Mouse (Mus musculus): ENCODE measurements around the gene Tmem209. TPM values are rescaled to one million over a fixed set of nuclear protein-coding genes. Genes with fewer than 3 reads are reported as not detected.

Gene Tmem209
- polyA plus RNA-seq, 1 experiment from 2014 or later, result 22.6 TPM

- ATAC-seq (ENCODE audit: low read depth), result no peak
- no peaks in the 10 kb centered on the region for H3K36me3 ChIP-seq
- H3K4me2 ChIP-seq, result no peak overlapping the region
- no peak overlapping the region for H3K4me3 ChIP-seq (replicated peaks)
- peaks cover 17% of the 10 kb centered on the region for H3K27me3 ChIP-seq
- no peaks in the 10 kb centered on the region for H3K9me3 ChIP-seq (replicated peaks)
- 0 out of 2 replicates have a peak, but pooled peaks cover 5% of the 10 kb centered on the region for H3K4me1 ChIP-seq (replicated peaks)
- WGBS (ENCODE audit: insufficient replicate concordance), result 54% methylated on average over 6 of the region's 6 CpGs
- DNase-seq, result no peak
- no peak overlapping the region for H3K27ac ChIP-seq
- H3K9ac ChIP-seq, result no peak overlapping the region
Measured at GRCm38 (mm10) chr6:30528800-30529199, 19.2 kb upstream of the Tmem209 start.

- Histone ChIP-seq H3K4me1 (replicated peaks) (0 out of 2 replicates have a peak, but pooled peaks cover 5% of the 10 kb centered on the region), H3K4me3 (replicated peaks) (no peak overlapping the region), H3K4me2 (0 out of 2 replicates have a peak overlapping the region, but pooled peaks have one; percentile 10), H3K9ac (no peak overlapping the region), H3K27me3 (peaks cover 17% of the 10 kb centered on the region), H3K9me3 (replicated peaks) (no peaks in the 10 kb centered on the region), H3K27ac (peak overlapping the region; percentile 43), H3K36me3 (no peaks in the 10 kb centered on the region)
- DNase-seq, result no peak
- ATAC-seq (ENCODE audit: low read depth), result no peak
- 27% methylated on average over 19 of the region's 19 CpGs for WGBS (ENCODE audit: insufficient replicate concordance)
Measured at GRCm38 (mm10) chr6:30526586-30527515, 17.3 kb upstream of the Tmem209 start.

DNA sequence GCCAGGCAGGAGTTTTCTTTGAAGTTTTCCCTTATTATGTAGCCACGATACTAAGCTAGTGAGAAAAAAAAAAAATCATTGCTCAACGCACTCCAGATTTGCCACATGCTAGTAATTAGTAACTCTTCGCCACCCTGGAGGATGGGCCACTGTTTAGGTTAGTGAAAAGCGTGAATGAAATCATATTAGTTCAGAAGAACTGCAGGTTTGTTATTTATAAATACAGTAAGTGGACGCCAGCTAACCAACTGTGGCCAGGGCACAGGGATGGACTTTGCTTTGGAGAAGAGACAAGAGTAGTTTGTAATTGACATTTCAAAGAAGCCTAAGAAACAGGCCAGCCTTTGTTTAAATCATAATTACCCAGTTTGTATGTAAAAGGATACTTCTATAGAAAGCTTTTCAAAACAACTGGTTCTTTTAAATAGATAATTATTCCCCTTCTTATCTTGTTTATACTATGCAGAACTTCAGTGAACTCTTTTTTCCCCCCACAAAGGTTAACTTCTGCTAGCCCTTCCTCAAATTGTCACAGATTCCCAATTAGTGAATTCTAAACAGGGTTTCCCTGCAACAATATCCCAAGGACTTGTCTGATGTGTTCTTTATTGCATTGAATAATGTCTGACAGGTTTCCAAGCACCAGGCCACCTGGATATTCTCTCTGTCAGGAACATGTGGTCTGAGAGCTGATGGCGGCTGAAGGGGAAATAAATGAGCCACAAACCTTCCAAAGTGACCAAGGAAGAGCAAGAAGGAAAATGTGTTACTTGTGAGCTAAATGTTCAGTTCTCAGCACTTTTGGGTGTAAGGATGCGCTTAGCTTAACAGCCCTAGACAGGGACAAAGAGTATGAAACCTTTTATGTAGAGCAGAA is 16.1 kb upstream of the Tmem209 start:
- Histone ChIP-seq H3K4me3 (replicated peaks) (no peak overlapping the region), H3K27me3 (peaks cover 17% of the 10 kb centered on the region), H3K4me2 (no peak overlapping the region), H3K9me3 (replicated peaks) (no peaks in the 10 kb centered on the region), H3K4me1 (replicated peaks) (0 out of 2 replicates have a peak, but pooled peaks cover 5% of the 10 kb centered on the region), H3K36me3 (no peaks in the 10 kb centered on the region), H3K27ac (0 out of 2 replicates have a peak overlapping the region, but pooled peaks have one; percentile 13), H3K9ac (no peak overlapping the region)
- ATAC-seq (ENCODE audit: low read depth) (no peak), DNase-seq (no peak)
- 58% methylated on average over 7 of the region's 7 CpGs for WGBS (ENCODE audit: insufficient replicate concordance)

- no peak overlapping the region for H3K27ac ChIP-seq
- no peaks in the 10 kb centered on the region for H3K4me1 ChIP-seq (replicated peaks)
- H3K4me3 ChIP-seq (replicated peaks), result no peak overlapping the region
- WGBS (ENCODE audit: insufficient replicate concordance), result 53% methylated on average over 11 of the region's 11 CpGs
- H3K9me3 ChIP-seq (replicated peaks), result no peaks in the 10 kb centered on the region
- no peak overlapping the region for H3K4me2 ChIP-seq
- no peak overlapping the region for H3K9ac ChIP-seq
- H3K36me3 ChIP-seq, result no peaks in the 10 kb centered on the region
- no peak for ATAC-seq (ENCODE audit: low read depth)
- 0 out of 2 replicates have a peak, but pooled peaks cover 4% of the 10 kb centered on the region for H3K27me3 ChIP-seq
- DNase-seq, result no peak
Measured at GRCm38 (mm10) chr6:30520400-30520799, 10.8 kb upstream of the Tmem209 start.

GRCm38 (mm10) chr6:30514242-30514641 is 4.7 kb upstream of the Tmem209 start:
- Histone ChIP-seq H3K9me3 (replicated peaks) (no peaks in the 10 kb centered on the region), H3K9ac (0 out of 2 replicates have a peak overlapping the region, but pooled peaks have one; percentile 4), H3K27ac (no peak overlapping the region), H3K36me3 (no peaks in the 10 kb centered on the region), H3K27me3 (no peaks in the 10 kb centered on the region), H3K4me2 (no peak overlapping the region), H3K4me3 (replicated peaks) (no peak overlapping the region), H3K4me1 (replicated peaks) (peaks cover 6% of the 10 kb centered on the region)
- no peak for DNase-seq
- ATAC-seq (ENCODE audit: low read depth), result no peak
- 41% methylated on average over 9 of the region's 9 CpGs for WGBS (ENCODE audit: insufficient replicate concordance)

- peak overlapping the region; percentile 92 for H3K27ac ChIP-seq
- H3K4me3 ChIP-seq (replicated peaks), result peak overlapping the region; percentile 80
- peak overlapping the region; percentile 51; the same call in 1 of the 2 replicates for H3K9ac ChIP-seq
- ATAC-seq (ENCODE audit: low read depth), result no peak
- H3K4me1 ChIP-seq (replicated peaks), result peaks cover 25% of the 10 kb centered on the region
- no peaks in the 10 kb centered on the region for H3K9me3 ChIP-seq (replicated peaks)
- DNase-seq, result peak; percentile 6
- H3K27me3 ChIP-seq, result no peaks in the 10 kb centered on the region
- peak overlapping the region; percentile 76 for H3K4me2 ChIP-seq
- 69% methylated on average over 5 of the region's 5 CpGs for WGBS (ENCODE audit: insufficient replicate concordance)
- H3K36me3 ChIP-seq, result peaks cover 25% of the 10 kb centered on the region
Measured at GRCm38 (mm10) chr6:30510291-30510690, 708 bp upstream of the Tmem209 start.

DNA sequence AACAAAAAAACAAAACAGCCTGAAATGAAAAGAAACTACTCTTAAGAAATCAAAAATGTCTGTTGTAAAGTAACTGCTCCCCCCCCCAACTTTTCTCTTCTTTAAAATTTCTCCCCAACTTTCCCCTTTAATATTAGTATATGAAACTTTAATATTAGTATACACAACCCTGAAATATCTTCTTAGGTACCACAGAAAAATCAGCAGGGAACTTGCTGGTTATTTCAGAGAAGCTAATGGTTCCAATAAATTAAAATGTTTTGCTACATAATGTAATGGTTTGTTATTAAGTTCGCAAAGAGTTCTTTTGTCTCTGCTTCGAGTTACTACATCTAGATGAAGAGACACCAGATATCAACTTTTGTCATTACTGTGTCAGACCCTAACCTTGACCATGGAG is 759 bp downstream of the Tmem209 start:
- DNase-seq (no peak), ATAC-seq (ENCODE audit: low read depth) (no peak)
- H3K4me1 ChIP-seq (replicated peaks), result peaks cover 28% of the 10 kb centered on the region
- peak overlapping the region; percentile 92 for H3K27ac ChIP-seq
- peaks cover 36% of the 10 kb centered on the region for H3K36me3 ChIP-seq
- no peaks in the 10 kb centered on the region for H3K27me3 ChIP-seq
- H3K9ac ChIP-seq, result peak overlapping the region; percentile 86
- WGBS (ENCODE audit: insufficient replicate concordance), result 2% methylated on average over 2 of the region's 2 CpGs
- H3K4me3 ChIP-seq (replicated peaks), result peak overlapping the region; percentile 80
- no peaks in the 10 kb centered on the region for H3K9me3 ChIP-seq (replicated peaks)
- H3K4me2 ChIP-seq, result peak overlapping the region; percentile 76

DNA sequence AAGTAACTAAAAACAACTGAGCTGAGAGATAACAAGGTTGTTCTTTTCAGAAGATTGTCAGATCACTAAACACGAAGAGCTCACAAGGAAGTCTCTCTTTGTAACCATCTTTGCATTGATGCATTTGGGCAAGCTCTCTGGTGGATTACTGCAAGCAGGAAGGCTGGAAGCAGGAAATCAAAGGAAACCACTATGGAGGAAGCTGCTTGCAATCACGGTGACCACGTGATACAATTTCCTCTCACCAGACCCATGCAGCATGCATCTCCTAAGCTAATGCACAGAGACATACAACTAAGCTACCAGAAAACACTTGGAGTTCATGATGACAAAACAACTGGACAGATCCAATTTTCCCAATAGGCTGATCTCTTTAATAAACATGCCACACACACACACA is 10.5 kb downstream of the Tmem209 start:
- H3K27me3 ChIP-seq, result no peaks in the 10 kb centered on the region
- H3K4me1 ChIP-seq (replicated peaks), result peaks cover 12% of the 10 kb centered on the region
- H3K27ac ChIP-seq, result no peak overlapping the region
- ATAC-seq (ENCODE audit: low read depth) (no peak), DNase-seq (no peak)
- H3K9me3 ChIP-seq (replicated peaks), result no peaks in the 10 kb centered on the region
- no peak overlapping the region for H3K9ac ChIP-seq
- peaks cover 80% of the 10 kb centered on the region for H3K36me3 ChIP-seq
- no peak overlapping the region for H3K4me3 ChIP-seq (replicated peaks)
- WGBS (ENCODE audit: insufficient replicate concordance), result 41% methylated on average over 3 of the region's 3 CpGs
- no peak overlapping the region for H3K4me2 ChIP-seq

GRCm38 (mm10) chr6:30486504-30486903 is 23.1 kb downstream of the Tmem209 start:
- Histone ChIP-seq H3K9ac (no peak overlapping the region), H3K27me3 (no peaks in the 10 kb centered on the region), H3K9me3 (replicated peaks) (no peaks in the 10 kb centered on the region), H3K4me3 (replicated peaks) (no peak overlapping the region), H3K27ac (no peak overlapping the region), H3K4me2 (no peak overlapping the region), H3K36me3 (peaks cover 93% of the 10 kb centered on the region), H3K4me1 (replicated peaks) (no peaks in the 10 kb centered on the region)
- ATAC-seq (ENCODE audit: low read depth) (no peak), DNase-seq (no peak)
- WGBS (ENCODE audit: insufficient replicate concordance), result 86% methylated on average over 6 of the region's 6 CpGs

- peaks cover 99% of the 10 kb centered on the region for H3K36me3 ChIP-seq
- DNase-seq (no peak), ATAC-seq (ENCODE audit: low read depth) (no peak)
- no peak overlapping the region for H3K27ac ChIP-seq
- H3K9ac ChIP-seq, result no peak overlapping the region
- no peak overlapping the region for H3K4me3 ChIP-seq (replicated peaks)
- 78% methylated on average over 2 of the region's 2 CpGs for WGBS (ENCODE audit: insufficient replicate concordance)
- H3K27me3 ChIP-seq, result no peaks in the 10 kb centered on the region
- no peaks in the 10 kb centered on the region for H3K9me3 ChIP-seq (replicated peaks)
- H3K4me2 ChIP-seq, result no peak overlapping the region
- peaks cover 4% of the 10 kb centered on the region; the same call in 1 of the 2 replicates for H3K4me1 ChIP-seq (replicated peaks)
Measured at GRCm38 (mm10) chr6:30482908-30483307, 26.7 kb downstream of the Tmem209 start.

DNA sequence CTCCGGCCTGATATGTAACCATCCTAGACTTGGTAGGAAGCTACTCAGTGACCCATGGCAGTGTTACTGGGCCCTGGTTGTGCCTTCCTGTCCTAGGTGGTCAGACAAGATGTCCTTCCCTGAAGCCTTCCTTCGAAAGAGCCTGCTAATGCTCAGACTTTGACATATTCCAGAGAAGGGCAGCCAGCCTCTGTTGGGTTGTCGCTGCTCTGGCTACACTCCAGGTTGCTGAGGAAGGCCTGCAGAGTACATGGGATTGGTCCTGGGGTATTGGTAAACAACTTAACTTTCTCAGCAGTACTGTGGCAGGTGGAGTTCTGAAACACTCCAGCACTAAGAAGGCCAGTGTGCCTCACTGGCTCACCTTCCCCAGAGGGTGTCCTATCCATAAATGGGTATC is 30.2 kb downstream of the Tmem209 start:
- H3K4me2 ChIP-seq, result no peak overlapping the region
- peaks cover 4% of the 10 kb centered on the region for H3K4me1 ChIP-seq (replicated peaks)
- no peak overlapping the region for H3K9ac ChIP-seq
- DNase-seq (no peak), ATAC-seq (ENCODE audit: low read depth) (no peak)
- peaks cover 73% of the 10 kb centered on the region for H3K36me3 ChIP-seq
- no peak overlapping the region for H3K4me3 ChIP-seq (replicated peaks)
- no peaks in the 10 kb centered on the region for H3K9me3 ChIP-seq (replicated peaks)
- H3K27me3 ChIP-seq, result no peaks in the 10 kb centered on the region
- 85% methylated on average over 3 of the region's 3 CpGs for WGBS (ENCODE audit: insufficient replicate concordance)
- no peak overlapping the region for H3K27ac ChIP-seq
